Mouse (Mus musculus): Measurements from ENCODE around the gene Rdh16f1. TPM values are rescaled to one million over a fixed set of nuclear protein-coding genes. Genes with fewer than 3 reads are reported as not detected.
"Not testable (repeated sequence)": the region's sequence is repeated elsewhere in the genome, so short reads cannot be mapped to it uniquely, and the experiment has no call there.

Gene Rdh16f1
- total and polyA plus RNA-seq, 2 experiments: not detected

GRCm38 (mm10) chr10:127750136-127750777, 9.3 kb upstream of the Rdh16f1 start:
- TF ChIP-seq POLR2A (IDR thresholded peaks at IDR 0.05; ENCODE audit: extremely low read depth, insufficient read depth, low read length): no peak
- no peak for TF ChIP-seq CTCF (IDR thresholded peaks at IDR 0.05; ENCODE audit: low read depth, low read length)
- H3K36me3 ChIP-seq (ENCODE audit: control insufficient read depth, insufficient read depth, low read length): peaks cover 5% of the 10 kb centered on the region; the same call in 1 of the 2 replicates
- H3K27ac ChIP-seq (replicated peaks; ENCODE audit: insufficient read depth, low read depth, low read length): peak overlapping the region; percentile 53
- H3K4me3 ChIP-seq (ENCODE audit: insufficient read depth, low read depth, low read length): peak overlapping the region; percentile 58
- H3K9ac ChIP-seq (ENCODE audit: low read depth, low read length): peak overlapping the region; percentile 51
- no peak for DNase-seq (ENCODE audit: extremely low read depth, low read depth, low spot score)
- no peaks in the 10 kb centered on the region for H3K27me3 ChIP-seq (ENCODE audit: control insufficient read depth, insufficient read depth, low read length)
- WGBS: 62% methylated on average over 24 of the region's 24 CpGs
- H3K4me1 ChIP-seq (ENCODE audit: control insufficient read depth, insufficient read depth, low read length): peaks cover 31% of the 10 kb centered on the region
- H3K79me2 ChIP-seq (ENCODE audit: control insufficient read depth, insufficient read depth, low read length): peaks cover 3% of the 10 kb centered on the region; the same call in 1 of the 2 replicates

GRCm38 (mm10) chr10:127751548-127751947, 8.0 kb upstream of the Rdh16f1 start, which contains the start of gene Gpr182:
Gpr182 (minus strand) TSS chr10:127751732.
- peak within 1 kb of the TSS; percentile 68 for H3K27ac ChIP-seq (replicated peaks; ENCODE audit: insufficient read depth, low read depth, low read length)

DNA sequence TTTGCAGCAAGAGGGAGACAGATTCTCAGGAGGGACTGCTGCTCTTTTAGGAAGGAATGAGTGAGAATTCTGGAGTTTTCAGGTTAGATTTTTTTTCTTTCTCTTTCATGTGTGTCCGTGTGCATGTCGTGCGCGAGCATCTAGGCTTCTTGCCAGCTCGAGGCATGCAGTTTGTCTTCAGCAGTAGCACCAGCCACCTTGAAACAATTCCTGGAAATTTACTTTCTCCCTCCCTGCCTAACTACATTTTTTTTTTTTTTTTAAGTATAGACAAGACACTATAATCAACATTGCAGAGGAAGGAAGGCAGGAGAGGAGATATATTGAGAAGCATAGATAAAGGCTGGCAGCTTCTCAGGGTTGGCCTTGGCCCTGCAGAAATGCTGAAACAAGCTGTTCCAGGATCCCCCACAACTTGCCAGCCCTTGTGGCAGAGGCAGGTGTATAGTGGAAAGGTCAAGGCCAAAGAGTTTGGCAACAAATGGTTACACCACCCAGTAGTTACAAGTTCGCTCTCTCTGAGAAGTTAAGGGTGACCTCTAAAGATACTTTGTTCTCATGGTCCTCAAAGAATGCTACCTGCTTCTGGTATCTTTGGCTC, 4.9 kb upstream of the Rdh16f1 start:
- Histone ChIP-seq H3K9ac (ENCODE audit: low read depth, low read length) (peak overlapping the region; percentile 3; the same call in 1 of the 2 replicates), H3K36me3 (ENCODE audit: control insufficient read depth, insufficient read depth, low read length) (no peaks in the 10 kb centered on the region), H3K79me2 (ENCODE audit: control insufficient read depth, insufficient read depth, low read length) (no peaks in the 10 kb centered on the region), H3K27ac (replicated peaks; ENCODE audit: insufficient read depth, low read depth, low read length) (peak overlapping the region; percentile 91), H3K4me1 (ENCODE audit: control insufficient read depth, insufficient read depth, low read length) (peaks cover 31% of the 10 kb centered on the region), H3K4me3 (ENCODE audit: insufficient read depth, low read depth, low read length) (no peak overlapping the region), H3K27me3 (ENCODE audit: control insufficient read depth, insufficient read depth, low read length) (no peaks in the 10 kb centered on the region)
- 15% methylated on average over 6 of the region's 6 CpGs for WGBS
- peak; percentile 96 for DNase-seq (ENCODE audit: extremely low read depth, low read depth, low spot score)
- TF ChIP-seq CTCF (IDR thresholded peaks at IDR 0.05; ENCODE audit: low read depth, low read length) (no peak), POLR2A (IDR thresholded peaks at IDR 0.05; ENCODE audit: extremely low read depth, insufficient read depth, low read length) (no peak)

More at GRCm38 (mm10) chr10:127751548-127751947, 8.0 kb upstream of the Rdh16f1 start, which contains the start of gene Gpr182:
- Histone ChIP-seq H3K79me2 (ENCODE audit: control insufficient read depth, insufficient read depth, low read length) (no peaks in the 10 kb centered on the region; the same call in 1 of the 2 replicates), H3K36me3 (ENCODE audit: control insufficient read depth, insufficient read depth, low read length) (peaks cover 4% of the 10 kb centered on the region; the same call in 1 of the 2 replicates), H3K4me3 (ENCODE audit: insufficient read depth, low read depth, low read length) (peak within 1 kb of the TSS; percentile 58), H3K9ac (ENCODE audit: low read depth, low read length) (peak within 1 kb of the TSS; percentile 55), H3K4me1 (ENCODE audit: control insufficient read depth, insufficient read depth, low read length) (peaks cover 29% of the 10 kb centered on the region), H3K27me3 (ENCODE audit: control insufficient read depth, insufficient read depth, low read length) (no peaks in the 10 kb centered on the region)
- peak; percentile 41; the same call in 1 of the 2 replicates for TF ChIP-seq POLR2A (IDR thresholded peaks at IDR 0.05; ENCODE audit: extremely low read depth, insufficient read depth, low read length)
- no peak for TF ChIP-seq CTCF (IDR thresholded peaks at IDR 0.05; ENCODE audit: low read depth, low read length)
- DNase-seq (ENCODE audit: extremely low read depth, low read depth, low spot score): peak; percentile 33
- WGBS: 65% methylated on average over 8 of the region's 8 CpGs

DNA sequence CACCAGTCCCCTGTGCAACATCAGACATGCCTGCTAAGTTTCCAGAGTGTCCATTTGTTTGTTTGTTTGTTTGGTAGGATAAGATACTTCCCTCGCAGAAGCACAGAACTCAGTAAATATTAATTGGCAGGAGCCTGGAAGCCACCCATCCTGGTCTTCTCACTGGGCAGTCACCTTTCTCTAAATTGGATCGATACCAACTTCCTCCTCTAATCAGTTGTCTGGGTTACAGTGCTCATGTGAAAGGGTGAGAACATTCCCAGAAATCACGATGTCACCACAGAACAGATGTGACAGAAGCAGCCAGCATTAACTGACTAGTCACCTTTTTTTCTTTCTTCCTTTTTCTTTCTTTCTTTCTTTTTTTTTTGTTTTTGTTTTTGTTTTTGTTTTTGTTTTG, 4.3 kb upstream of the Rdh16f1 start:
- DNase-seq (ENCODE audit: extremely low read depth, low read depth, low spot score): peak; percentile 95
- no peaks in the 10 kb centered on the region for H3K36me3 ChIP-seq (ENCODE audit: control insufficient read depth, insufficient read depth, low read length)
- H3K4me3 ChIP-seq (ENCODE audit: insufficient read depth, low read depth, low read length): no peak overlapping the region
- peaks cover 27% of the 10 kb centered on the region for H3K4me1 ChIP-seq (ENCODE audit: control insufficient read depth, insufficient read depth, low read length)
- no peaks in the 10 kb centered on the region for H3K27me3 ChIP-seq (ENCODE audit: control insufficient read depth, insufficient read depth, low read length)
- no peak overlapping the region; the same call in 1 of the 2 replicates for H3K9ac ChIP-seq (ENCODE audit: low read depth, low read length)
- TF ChIP-seq POLR2A (IDR thresholded peaks at IDR 0.05; ENCODE audit: extremely low read depth, insufficient read depth, low read length): no peak
- no peak for TF ChIP-seq CTCF (IDR thresholded peaks at IDR 0.05; ENCODE audit: low read depth, low read length)
- H3K79me2 ChIP-seq (ENCODE audit: control insufficient read depth, insufficient read depth, low read length): no peaks in the 10 kb centered on the region
- peak overlapping the region; percentile 91 for H3K27ac ChIP-seq (replicated peaks; ENCODE audit: insufficient read depth, low read depth, low read length)
- 3% methylated on average over 3 of the region's 3 CpGs for WGBS

- Histone ChIP-seq H3K4me3 (ENCODE audit: insufficient read depth, low read depth, low read length) (no peak overlapping the region), H3K27ac (replicated peaks; ENCODE audit: insufficient read depth, low read depth, low read length) (peak overlapping the region; percentile 71)
Measured at GRCm38 (mm10) chr10:127755770-127756468, 3.7 kb upstream of the Rdh16f1 start.

DNA sequence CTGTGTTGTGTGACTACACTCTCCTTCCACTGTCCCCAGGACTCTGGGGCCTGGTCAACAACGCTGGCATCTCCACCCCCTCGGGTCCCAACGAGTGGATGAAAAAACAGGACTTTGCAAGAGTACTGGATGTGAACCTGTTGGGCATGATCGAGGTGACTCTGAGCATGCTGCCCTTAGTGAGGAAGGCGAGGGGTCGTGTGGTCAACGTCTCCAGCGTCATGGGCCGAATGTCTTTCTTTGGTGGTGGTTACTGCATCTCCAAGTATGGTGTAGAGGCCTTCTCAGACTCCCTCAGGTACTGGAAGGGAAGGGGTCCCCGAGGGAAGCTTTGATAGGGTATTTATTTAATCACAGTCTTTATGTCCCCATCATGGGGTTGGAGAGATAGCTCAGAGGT, 3.3 kb downstream of the Rdh16f1 start:
- not testable (repeated sequence) for H3K9ac ChIP-seq (ENCODE audit: low read depth, low read length); H3K27ac ChIP-seq (replicated peaks; ENCODE audit: insufficient read depth, low read depth, low read length); DNase-seq (ENCODE audit: extremely low read depth, low read depth, low spot score); H3K79me2 ChIP-seq (ENCODE audit: control insufficient read depth, insufficient read depth, low read length); H3K4me3 ChIP-seq (ENCODE audit: insufficient read depth, low read depth, low read length); H3K27me3 ChIP-seq (ENCODE audit: control insufficient read depth, insufficient read depth, low read length); H3K36me3 ChIP-seq (ENCODE audit: control insufficient read depth, insufficient read depth, low read length)
- 92% methylated on average over 10 of the region's 10 CpGs for WGBS
- peaks cover 20% of the 10 kb centered on the region for H3K4me1 ChIP-seq (ENCODE audit: control insufficient read depth, insufficient read depth, low read length)

More at GRCm38 (mm10) chr10:127755770-127756468, 3.7 kb upstream of the Rdh16f1 start:
- peak; percentile 40 for DNase-seq (ENCODE audit: extremely low read depth, low read depth, low spot score)
- WGBS: 48% methylated on average over 18 of the region's 18 CpGs
- H3K27me3 ChIP-seq (ENCODE audit: control insufficient read depth, insufficient read depth, low read length): no peaks in the 10 kb centered on the region
- H3K9ac ChIP-seq (ENCODE audit: low read depth, low read length): no peak overlapping the region
- TF ChIP-seq POLR2A (IDR thresholded peaks at IDR 0.05; ENCODE audit: extremely low read depth, insufficient read depth, low read length): no peak
- no peak for TF ChIP-seq CTCF (IDR thresholded peaks at IDR 0.05; ENCODE audit: low read depth, low read length)
- H3K4me1 ChIP-seq (ENCODE audit: control insufficient read depth, insufficient read depth, low read length): peaks cover 27% of the 10 kb centered on the region
- H3K36me3 ChIP-seq (ENCODE audit: control insufficient read depth, insufficient read depth, low read length): no peaks in the 10 kb centered on the region
- H3K79me2 ChIP-seq (ENCODE audit: control insufficient read depth, insufficient read depth, low read length): no peaks in the 10 kb centered on the region

All from liver, adult 2 months (tissue).